Mouse (Mus musculus): ENCODE measurements at regions not wholly inside any gene's neighbourhood (a gene's known extent, or its start where the extent isn't known, plus 50 kb on each side); places are given as distances from the start of the nearest gene placed in this dataset.

DNA sequence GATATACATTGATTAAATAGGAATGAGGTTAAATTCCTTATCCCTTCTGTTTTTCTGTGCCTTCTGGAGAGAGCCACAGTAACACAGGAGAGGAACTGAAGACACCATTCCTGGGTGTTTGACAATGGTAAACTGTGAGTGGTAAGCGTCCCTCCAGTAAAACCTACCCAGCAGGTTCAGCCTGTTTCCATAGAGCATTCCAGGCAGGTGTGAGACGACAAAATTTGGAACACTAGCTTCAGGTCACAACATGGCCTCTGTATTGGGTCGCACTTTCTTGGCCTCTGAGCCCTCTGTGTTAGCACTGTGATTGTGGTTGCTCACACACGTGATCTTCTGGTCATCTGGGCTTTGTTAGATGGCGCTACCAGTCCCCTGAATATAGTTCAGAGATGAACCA is 73.4 kb downstream of the Cd24a start:
- no peak for TF ChIP-seq CTCF (IDR thresholded peaks at IDR 0.05; ENCODE audit: low read depth)
- TF ChIP-seq EP300 (IDR thresholded peaks at IDR 0.05; ENCODE audit: low read depth), result no peak
